Mouse (Mus musculus) embryonic facial prominence, embryonic 15.5 days (tissue): ENCODE measurements around the gene Adcy10. TPM values are rescaled to one million over a fixed set of nuclear protein-coding genes. Genes with fewer than 3 reads are reported as not detected.

Source experiments
- ATAC-seq: fragments of 200-750 bp; cut with Nextera tagmentation; 2 replicates; pipeline ENCODE4 v1.8.0; 2017; ENCODE audit warnings: low read depth, moderate TSS enrichment; ENCODE audit not compliant: insufficient number of reproducible peaks, low FRiP score, low TSS enrichment
- H3K27ac ChIP-seq: fragments of 300-500 bp; sonication (generic); replicated peaks from 2 replicates; pipeline ENCODE4 v1.5.1; 2015; ENCODE audit warnings: mild to moderate bottlenecking, inconsistent platforms
- H3K27me3 ChIP-seq: fragments of 300-500 bp; sonication (generic); 2 replicates; pipeline ENCODE4 v1.6.1; 2015; ENCODE audit warnings: inconsistent platforms
- H3K36me3 ChIP-seq: fragments of 300-500 bp; sonication (generic); 2 replicates; pipeline ENCODE4 v1.6.1; 2015; ENCODE audit warnings: mild to moderate bottlenecking, inconsistent platforms
- H3K4me1 ChIP-seq: fragments of 300-500 bp; sonication (generic); 2 replicates; pipeline ENCODE4 v1.6.1; 2015; ENCODE audit warnings: inconsistent platforms
- H3K4me2 ChIP-seq: fragments of 300-500 bp; sonication (generic); replicated peaks from 2 replicates; pipeline ENCODE4 v1.6.1; 2015; ENCODE audit warnings: mild to moderate bottlenecking, inconsistent platforms
- H3K4me3 ChIP-seq: fragments of 300-500 bp; sonication (generic); replicated peaks from 2 replicates; pipeline ENCODE4 v1.5.1; 2015; ENCODE audit warnings: mild to moderate bottlenecking, inconsistent platforms
- H3K9ac ChIP-seq: fragments of 300-500 bp; sonication (generic); 2 replicates; pipeline ENCODE4 v1.6.1; 2015; ENCODE audit warnings: inconsistent platforms
- H3K9me3 ChIP-seq: fragments of 300-500 bp; sonication (generic); replicated peaks from 2 replicates; pipeline ENCODE4 v1.6.1; 2016; ENCODE audit warnings: inconsistent platforms
- WGBS: fragments of 180-500 bp; shearing (Covaris S2); methylation state at CpG from one replicate; pipeline ENCODE4 v1.1.7; 2015; 5-methylcytosine and 5-hydroxymethylcytosine counted together
- polyA plus RNA-seq: library from polyadenylated mRNA; unstranded; fragments of >200 nt; fragmentation: Nextera tagmentation; extraction: Ambion mirVana; gene quantifications from 2 replicates; pipeline ENCODE4 v1.2.1, GENCODE M21; 2015

The Adcy10 gene
- polyA plus RNA-seq, 1 experiment from 2014 or later: not detected

DNA sequence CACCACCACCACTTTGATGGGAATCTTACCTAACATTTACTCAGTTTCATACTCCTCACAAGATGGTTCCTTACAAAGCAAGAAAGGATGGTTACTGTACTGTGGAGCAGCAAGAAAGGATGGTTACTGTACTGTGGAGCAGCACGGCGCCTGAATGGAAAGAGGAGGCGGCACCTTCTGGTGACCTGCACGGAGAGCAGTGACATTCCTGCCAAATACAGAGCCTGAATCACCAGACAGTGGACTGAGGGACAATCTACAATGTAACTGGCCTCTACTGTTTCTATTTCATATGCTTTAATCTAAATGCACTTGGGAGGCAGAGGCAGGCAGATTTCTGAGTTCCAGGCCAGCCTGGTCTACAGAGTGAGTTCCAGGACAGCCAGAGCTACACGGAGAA lies 140.1 kb downstream of the Adcy10 start:
- Histone ChIP-seq H3K36me3 (peaks cover 4% of the 10 kb centered on the region), H3K9me3 (no peaks in the 10 kb centered on the region), H3K27me3 (no peaks in the 10 kb centered on the region), H3K4me2 (no peak overlapping the region), H3K4me1 (peaks cover 3% of the 10 kb centered on the region), H3K9ac (no peak overlapping the region), H3K4me3 (no peak overlapping the region), H3K27ac (no peak overlapping the region)
- WGBS: 87% methylated on average over 5 of the region's 5 CpGs
- no peak for ATAC-seq

- no peak overlapping the region for H3K4me3 ChIP-seq
- WGBS: 80% methylated on average over 5 of the region's 5 CpGs
- H3K4me2 ChIP-seq: no peak overlapping the region
- no peak for ATAC-seq
- H3K4me1 ChIP-seq: peaks cover 7% of the 10 kb centered on the region
- no peaks in the 10 kb centered on the region for H3K27me3 ChIP-seq
- H3K9ac ChIP-seq: no peak overlapping the region
- H3K9me3 ChIP-seq: no peaks in the 10 kb centered on the region
- no peak overlapping the region for H3K27ac ChIP-seq
- H3K36me3 ChIP-seq: peaks cover 4% of the 10 kb centered on the region
Measured at GRCm38 (mm10) chr1:165625896-165626295, 140.9 kb downstream of the Adcy10 start.

Other genes with a start within 250 kb of the Adcy10 start
- gene Tiprl, start 248.2 kb upstream of the Adcy10 start, polyA plus RNA-seq: 87.6 TPM in 2 replicates
- 0.99 and 1.5 TPM in 2 replicates for gene Gpr161, start 189.4 kb upstream of the Adcy10 start, polyA plus RNA-seq
- 17.8 and 19.8 TPM in 2 replicates for gene Dcaf6, start 24.7 kb upstream of the Adcy10 start, polyA plus RNA-seq
- gene Mpc2, start 24.5 kb upstream of the Adcy10 start, polyA plus RNA-seq: 146 and 151 TPM in 2 replicates
- gene Mpzl1, start 149.4 kb downstream of the Adcy10 start, polyA plus RNA-seq: 138 and 147 TPM in 2 replicates
- gene Rcsd1, start 224.6 kb downstream of the Adcy10 start, polyA plus RNA-seq: 16.7 and 19.1 TPM in 2 replicates